ENCODE assay signal across 8 mouse cellular contexts in genomic region chr3:104865341-104865788, GRCm38 (mm10). TPM values are rescaled to one million over a fixed set of nuclear protein-coding genes. Genes with fewer than 3 reads are reported as not detected.
DNase-seq lines count a peak whose midpoint lies in the region; ATAC-seq and TF ChIP-seq lines count a peak whose summit lies in the region.

No protein-coding gene starts in this region.

- H3K4me3 ChIP-seq in ES-Bruce4 (ENCODE audit: low read depth, low read length) = peak overlapping the region; percentile 95
- peak overlapping the region; percentile 94 for H3K4me3 ChIP-seq in forebrain, embryonic 11.5 days (ENCODE audit: low read depth, low read length)
- peak overlapping the region; percentile 92 for H3K4me3 ChIP-seq in liver, embryonic 12.5 days
- peak overlapping the region; percentile 90 for H3K4me3 ChIP-seq in olfactory bulb, adult 2 months (ENCODE audit: insufficient read depth, low read depth, low read length)

- H3K4me2 ChIP-seq in forebrain, embryonic 11.5 days (ENCODE audit: low read depth, low read length, severe bottlenecking) = peak overlapping the region; percentile 71
- H3K4me2 ChIP-seq in liver, embryonic 12.5 days = peak overlapping the region; percentile 76

- H3K9me3 ChIP-seq in ES-Bruce4 (replicated peaks; ENCODE audit: control insufficient read depth, insufficient read depth, low read length, poor library complexity, severe bottlenecking) = no peaks in the 10 kb centered on the region
- no peaks in the 10 kb centered on the region for H3K9me3 ChIP-seq in forebrain, embryonic 11.5 days (ENCODE audit: control insufficient read depth, low read length)
- no peaks in the 10 kb centered on the region for H3K9me3 ChIP-seq in liver, embryonic 12.5 days (replicated peaks)

- H3K27me3 ChIP-seq in ES-Bruce4 (ENCODE audit: control insufficient read depth, insufficient read depth, low read length, poor library complexity, severe bottlenecking) = no peaks in the 10 kb centered on the region
- no peaks in the 10 kb centered on the region for H3K27me3 ChIP-seq in forebrain, embryonic 11.5 days (ENCODE audit: control insufficient read depth, insufficient read depth, low read length)
- no peaks in the 10 kb centered on the region for H3K27me3 ChIP-seq in liver, embryonic 12.5 days (replicated peaks)

- no peak for TF ChIP-seq EP300 in ES-Bruce4 (IDR thresholded peaks at IDR 0.05; ENCODE audit: insufficient read depth, low read depth, low read length)

- DNase-seq in embryo, embryonic 10.5 days (ENCODE audit: low spot score) = peak; percentile 47
- DNase-seq in embryo, embryonic 9.5 days (ENCODE audit: extremely low spot score) = no peak
- no peak for DNase-seq in forebrain, embryonic 11.5 days (ENCODE audit: low spot score)
- no peak for DNase-seq in layer of hippocampus, adult 11-12 months (ENCODE audit: low spot score)
- no peak for DNase-seq in right cerebral cortex, postnatal 4 days

- no peaks in the 10 kb centered on the region for H3K4me1 ChIP-seq in ES-Bruce4 (ENCODE audit: control insufficient read depth, insufficient read depth, low read length)
- peaks cover 4% of the 10 kb centered on the region; the same call in 1 of the 2 replicates for H3K4me1 ChIP-seq in forebrain, embryonic 11.5 days (replicated peaks; ENCODE audit: control insufficient read depth, insufficient read depth, low read length)
- H3K4me1 ChIP-seq in liver, embryonic 12.5 days = peaks cover 41% of the 10 kb centered on the region
- peaks cover 4% of the 10 kb centered on the region for H3K4me1 ChIP-seq in olfactory bulb, adult 2 months (ENCODE audit: control insufficient read depth, insufficient read depth, low read length)

- TF ChIP-seq POLR2A in ES-Bruce4 (IDR thresholded peaks at IDR 0.05; ENCODE audit: insufficient read depth, low read length) = no peak
- TF ChIP-seq POLR2A in olfactory bulb, adult 2 months (IDR thresholded peaks at IDR 0.05; ENCODE audit: insufficient read depth, low read depth, low read length) = no peak

- H3K36me3 ChIP-seq in ES-Bruce4 (ENCODE audit: control insufficient read depth, insufficient read depth, low read length, poor library complexity, severe bottlenecking) = peaks cover 5% of the 10 kb centered on the region; the same call in 1 of the 2 replicates
- H3K36me3 ChIP-seq in forebrain, embryonic 11.5 days (ENCODE audit: control insufficient read depth, insufficient read depth, low read length) = no peaks in the 10 kb centered on the region
- H3K36me3 ChIP-seq in liver, embryonic 12.5 days = peaks cover 26% of the 10 kb centered on the region

- no peak for TF ChIP-seq CTCF in ES-Bruce4 (IDR thresholded peaks at IDR 0.05; ENCODE audit: low read depth, low read length)
- TF ChIP-seq CTCF in olfactory bulb, adult 2 months (IDR thresholded peaks at IDR 0.05; ENCODE audit: insufficient read depth, low read depth, low read length) = no peak

- peak; percentile 22; the same call in 1 of the 2 replicates for ATAC-seq in forebrain, embryonic 11.5 days (replicated peaks; ENCODE audit: low FRiP score)
- ATAC-seq in liver, embryonic 12.5 days = peak; percentile 47

- peak overlapping the region; percentile 24 for H3K27ac ChIP-seq in ES-Bruce4 (ENCODE audit: insufficient read depth, low read length)
- H3K27ac ChIP-seq in forebrain, embryonic 11.5 days (ENCODE audit: low read depth, low read length) = peak overlapping the region; percentile 95; the same call in 1 of the 2 replicates
- H3K27ac ChIP-seq in liver, embryonic 12.5 days = peak overlapping the region; percentile 95
- H3K27ac ChIP-seq in olfactory bulb, adult 2 months (ENCODE audit: insufficient read depth, low read depth, low read length) = peak overlapping the region; percentile 78

- 2% methylated on average over 12 of the region's 12 CpGs for WGBS in forebrain, embryonic 11.5 days
- WGBS in liver, embryonic 12.5 days (ENCODE audit: insufficient replicate concordance) = under 1% methylated on average over 12 of the region's 12 CpGs
- WGBS in olfactory bulb, adult 2 months = under 1% methylated on average over 12 of the region's 12 CpGs

- H3K9ac ChIP-seq in ES-Bruce4 (ENCODE audit: low read depth, poor library complexity, severe bottlenecking) = peak overlapping the region; percentile 96
- H3K9ac ChIP-seq in forebrain, embryonic 11.5 days (ENCODE audit: low read length) = peak overlapping the region; percentile 98
- peak overlapping the region; percentile 96 for H3K9ac ChIP-seq in liver, embryonic 12.5 days

RNA-seq across cellular contexts. Expression of gene Capza1, which starts 1.1 kb away (rescaled TPM):
- 215 and 253 TPM in 2 replicates for polyA plus RNA-seq in ES-Bruce4 (2011; ENCODE audit: insufficient read depth, insufficient read length, low read depth, missing spikeins)
- polyA plus RNA-seq in forebrain, embryonic 11.5 days (2014; fragmentation: Nextera tagmentation; extraction: Ambion mirVana) = 228 and 240 TPM in 2 replicates
- 121 and 123 TPM in 2 replicates for polyA plus RNA-seq in liver, embryonic 12.5 days (2016; fragmentation: Nextera tagmentation; extraction: Ambion mirVana)
- polyA plus RNA-seq in olfactory bulb, adult 2 months (2012; ENCODE audit: insufficient read depth, insufficient read length, low replicate concordance, missing spikeins) = 996 TPM in 1 of 2 replicates, not detected in the other

RNA-seq across cellular contexts. Expression of gene St7l, which starts 1.6 kb away (rescaled TPM):
- polyA plus RNA-seq in ES-Bruce4 (2011; ENCODE audit: insufficient read depth, insufficient read length, low read depth, missing spikeins) = 29.4 and 30.0 TPM in 2 replicates
- 25.0 and 30.3 TPM in 2 replicates for polyA plus RNA-seq in forebrain, embryonic 11.5 days (2014; fragmentation: Nextera tagmentation; extraction: Ambion mirVana)
- 16.2 and 19.3 TPM in 2 replicates for polyA plus RNA-seq in liver, embryonic 12.5 days (2016; fragmentation: Nextera tagmentation; extraction: Ambion mirVana)
- not detected in 2 replicates for polyA plus RNA-seq in olfactory bulb, adult 2 months (2012; ENCODE audit: insufficient read depth, insufficient read length, low replicate concordance, missing spikeins)

RNA-seq across cellular contexts. Expression of gene Mov10, which starts 47.0 kb away (rescaled TPM):
- polyA plus RNA-seq in ES-Bruce4 (2011; ENCODE audit: insufficient read depth, insufficient read length, low read depth, missing spikeins) = 79.9 and 90.4 TPM in 2 replicates
- polyA plus RNA-seq in forebrain, embryonic 11.5 days (2014; fragmentation: Nextera tagmentation; extraction: Ambion mirVana) = 13.8 and 15.3 TPM in 2 replicates
- 28.5 and 29.2 TPM in 2 replicates for polyA plus RNA-seq in liver, embryonic 12.5 days (2016; fragmentation: Nextera tagmentation; extraction: Ambion mirVana)
- not detected in 2 replicates for polyA plus RNA-seq in olfactory bulb, adult 2 months (2012; ENCODE audit: insufficient read depth, insufficient read length, low replicate concordance, missing spikeins)

Comparison
In these comparisons a context has a peak if more than half of its experiments do, and no peak if none do; other contexts are left out.
1. H3K27ac ChIP-seq: peak in every context shown above with its lines; median percentile 95 in forebrain, embryonic 11.5 days; 95 in liver, embryonic 12.5 days; 78 in olfactory bulb, adult 2 months; 24 in ES-Bruce4.